Mouse (Mus musculus) intestine, embryonic 16.5 days (tissue): ENCODE data around the gene Phc2. TPM values are rescaled to one million over a fixed set of nuclear protein-coding genes. Genes with fewer than 3 reads are reported as not detected.
"Not testable (repeated sequence)": the region's sequence is repeated elsewhere in the genome, so short reads cannot be mapped to it uniquely, and the experiment has no call there.

Experiments
- ATAC-seq: fragments of 200-750 bp; cut with Nextera tagmentation; 2 replicates; pipeline ENCODE4 v1.8.0; 2017; ENCODE audit warnings: moderate TSS enrichment, moderate library complexity
- H3K27ac ChIP-seq: fragments of 300-500 bp; sonication (generic); 2 replicates; pipeline ENCODE4 v1.5.1; 2014; ENCODE audit warnings: mild to moderate bottlenecking, low read length
- H3K27me3 ChIP-seq: fragments of 300-500 bp; sonication (generic); replicated peaks from 2 replicates; pipeline ENCODE4 v1.6.1; 2014; ENCODE audit warnings: low read length, control low read depth, mixed read lengths; ENCODE audit not compliant: control insufficient read depth, insufficient read depth
- H3K36me3 ChIP-seq: fragments of 300-500 bp; sonication (generic); 2 replicates; pipeline ENCODE4 v1.6.1; 2014; ENCODE audit warnings: low read length, control low read depth; ENCODE audit not compliant: control insufficient read depth, insufficient read depth
- H3K4me1 ChIP-seq: fragments of 300-500 bp; sonication (generic); 2 replicates; pipeline ENCODE4 v1.6.1; 2014; ENCODE audit warnings: low read length, control low read depth, mixed read lengths; ENCODE audit not compliant: control insufficient read depth, insufficient read depth
- H3K4me2 ChIP-seq: fragments of 300-500 bp; sonication (generic); 2 replicates; pipeline ENCODE4 v1.6.1; 2014; ENCODE audit warnings: low read depth, low read length, control low read depth
- H3K4me3 ChIP-seq: fragments of 300-500 bp; sonication (generic); 2 replicates; pipeline ENCODE4 v1.5.1; 2014; ENCODE audit warnings: mild to moderate bottlenecking, low read length
- H3K9ac ChIP-seq: fragments of 300-500 bp; sonication (generic); 2 replicates; pipeline ENCODE4 v1.6.1; 2014; ENCODE audit warnings: low read depth, low read length
- H3K9me3 ChIP-seq: fragments of 300-500 bp; sonication (generic); 2 replicates; pipeline ENCODE4 v1.6.1; 2016; ENCODE audit warnings: low read length, control low read depth; ENCODE audit not compliant: control insufficient read depth
- WGBS: fragments of 180-500 bp; shearing (Covaris S2); extraction: QIAGEN DNeasy Blood & Tissue Kit; methylation state at CpG from one replicate; pipeline ENCODE4 v1.1.7; 2014; 5-methylcytosine and 5-hydroxymethylcytosine counted together
- polyA plus RNA-seq: library from polyadenylated mRNA; unstranded; fragments of >200 nt; fragmentation: Nextera tagmentation; extraction: Ambion mirVana; gene quantifications from 2 replicates; pipeline ENCODE4 v1.2.1, GENCODE M21; 2015

Phc2 gene
- 9.9 and 10.3 TPM in 2 replicates for polyA plus RNA-seq

DNA sequence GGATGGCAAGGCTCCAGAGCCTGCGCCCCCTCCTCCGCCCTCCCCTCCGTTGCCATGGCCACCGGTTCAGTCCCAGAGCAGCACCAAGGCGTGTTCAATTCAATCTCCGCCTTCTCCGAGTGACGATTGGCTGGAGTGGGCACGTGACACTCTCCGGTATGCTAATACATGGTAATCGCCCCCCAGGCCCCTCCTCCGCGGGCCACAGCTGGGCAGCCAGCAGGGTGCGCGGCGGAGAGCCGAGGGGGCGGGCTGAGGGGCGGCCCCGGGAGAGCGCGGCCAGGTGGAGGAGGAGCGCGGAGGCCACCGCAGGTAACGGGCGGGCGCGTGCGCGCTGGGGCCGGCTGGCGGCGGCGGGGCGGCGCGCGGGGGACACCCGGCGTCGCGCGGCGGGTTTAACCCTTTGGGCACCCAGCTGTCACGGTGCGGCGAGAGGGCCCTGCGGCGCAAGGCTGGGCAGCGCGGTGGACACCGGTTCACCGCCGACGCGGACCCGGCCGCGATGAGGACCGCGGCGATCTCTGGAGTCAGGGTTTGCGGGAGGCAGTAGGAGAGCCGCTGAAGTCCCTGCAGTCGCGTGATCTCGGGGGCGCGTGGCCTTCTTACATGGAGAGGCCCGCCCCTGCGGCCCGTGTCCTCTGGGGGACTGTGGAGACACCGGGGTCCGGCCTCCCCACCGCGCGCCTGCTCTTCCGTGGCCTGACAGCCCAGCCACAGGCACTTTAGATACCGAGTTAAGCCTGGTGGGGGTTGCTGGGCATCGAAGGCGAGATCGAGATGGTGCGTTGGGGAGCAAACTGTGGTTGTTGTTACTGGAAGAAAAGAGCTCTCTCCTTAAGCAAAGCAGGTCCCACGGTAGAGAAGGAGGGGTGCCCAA lies at the start of gene Phc2:
Phc2 (plus strand) TSS at position 198 of the 877 bp plus-strand sequence.
- peak; percentile 98 for ATAC-seq
- under 1% methylated on average over 69 of the region's 85 CpGs for WGBS

DNA sequence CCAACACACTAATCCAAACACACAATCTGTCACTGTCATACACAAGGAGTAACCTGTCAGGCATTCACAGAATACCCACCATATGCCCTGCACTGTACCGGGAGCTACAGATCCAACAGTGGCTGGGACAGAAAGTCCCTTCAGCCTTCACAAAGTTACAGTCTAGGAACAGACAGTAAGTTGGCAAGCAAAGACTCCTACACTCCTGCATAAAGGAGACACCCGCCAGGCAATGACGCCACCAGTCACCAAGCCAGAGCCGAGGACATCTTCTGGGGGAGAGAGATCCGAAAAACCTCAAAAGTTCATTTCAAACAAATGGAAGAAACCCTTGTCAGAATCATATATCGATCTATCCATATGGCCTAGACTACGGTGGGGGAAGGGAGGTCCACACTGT lies 47.9 kb upstream of the Phc2 start:
- no peak for ATAC-seq
- H3K4me2 ChIP-seq = no peak overlapping the region
- 95% methylated on average over 7 of the region's 7 CpGs for WGBS

More for the DNA sequence above, at the start of gene Phc2:
- Histone ChIP-seq H3K9me3 (no peaks in the 10 kb centered on the region), H3K9ac (peak within 1 kb of the TSS; percentile 93), H3K27ac (peak within 1 kb of the TSS; percentile 57), H3K36me3 (no peaks in the 10 kb centered on the region), H3K4me3 (peak within 1 kb of the TSS; percentile 74), H3K4me1 (peaks cover 14% of the 10 kb centered on the region; the same call in 1 of the 2 replicates), H3K27me3 (no peaks in the 10 kb centered on the region), H3K4me2 (peak within 1 kb of the TSS; percentile 96)

DNA sequence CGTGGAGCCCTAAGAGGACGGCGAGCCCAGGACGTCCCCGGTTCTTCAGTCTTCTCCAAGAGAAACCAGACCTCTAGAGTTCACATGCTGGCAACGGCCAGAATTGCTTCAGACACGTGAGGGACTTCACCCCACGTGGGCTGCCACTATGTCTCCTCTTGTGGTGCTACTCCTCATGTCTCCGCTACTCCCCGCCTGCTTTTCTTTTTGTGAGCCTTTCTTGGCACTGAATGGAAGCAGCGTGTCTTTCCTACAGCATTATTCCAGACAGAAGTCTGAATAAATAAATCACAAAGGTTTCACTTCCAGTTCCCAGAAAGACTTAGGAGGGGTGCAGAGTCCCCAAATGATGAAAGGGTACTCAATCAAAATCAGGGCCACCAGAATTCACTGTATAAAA lies 46.8 kb upstream of the Phc2 start:
- H3K27me3 ChIP-seq = no peaks in the 10 kb centered on the region
- no peak overlapping the region for H3K4me3 ChIP-seq
- no peak for ATAC-seq
- no peak overlapping the region for H3K27ac ChIP-seq
- 0 out of 2 replicates have a peak, but pooled peaks cover 3% of the 10 kb centered on the region for H3K36me3 ChIP-seq
- no peak overlapping the region for H3K9ac ChIP-seq
- 70% methylated on average over 11 of the region's 11 CpGs for WGBS
- no peak overlapping the region for H3K4me2 ChIP-seq
- H3K9me3 ChIP-seq = no peaks in the 10 kb centered on the region
- peaks cover 14% of the 10 kb centered on the region for H3K4me1 ChIP-seq

More for the DNA sequence above, 47.9 kb upstream of the Phc2 start:
- Histone ChIP-seq H3K4me1 (peaks cover 14% of the 10 kb centered on the region), H3K4me3 (no peak overlapping the region), H3K27me3 (no peaks in the 10 kb centered on the region), H3K36me3 (0 out of 2 replicates have a peak, but pooled peaks cover 3% of the 10 kb centered on the region), H3K27ac (no peak overlapping the region), H3K9me3 (no peaks in the 10 kb centered on the region), H3K9ac (no peak overlapping the region)

DNA sequence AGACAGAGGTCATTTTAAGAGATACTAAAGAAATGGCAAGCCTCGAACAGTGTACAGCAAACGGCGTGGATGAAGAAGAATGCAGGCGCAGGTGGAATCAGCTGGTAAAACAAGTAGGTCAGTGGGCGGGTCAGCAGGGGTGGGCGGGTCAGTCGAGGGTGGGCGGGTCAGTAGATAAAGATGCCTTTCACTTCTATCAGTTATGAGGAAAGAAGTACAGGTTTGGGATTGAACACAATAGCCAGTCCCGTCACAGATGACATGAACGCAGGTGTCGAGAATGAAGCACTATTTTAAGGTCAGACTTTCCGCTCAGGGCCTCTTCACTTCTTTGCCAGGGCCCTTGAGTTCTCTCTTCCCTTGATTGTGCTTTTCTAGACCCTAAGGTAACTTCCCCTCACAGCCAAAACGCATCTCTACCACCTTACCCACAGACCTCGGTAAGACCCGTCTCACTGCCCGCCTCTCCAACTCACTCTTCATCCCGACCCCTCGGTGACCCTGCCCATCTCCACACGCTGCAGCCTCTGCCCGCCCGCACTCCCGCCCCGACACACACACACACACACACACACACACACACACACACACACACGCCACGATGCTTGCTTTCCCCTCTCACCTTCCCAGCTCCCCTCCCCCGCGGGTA lies 45.1 kb upstream of the Phc2 start:
- Histone ChIP-seq H3K4me2 (peak overlapping the region; percentile 78), H3K27ac (no peak overlapping the region), H3K4me3 (peak overlapping the region; percentile 62), H3K9ac (peak overlapping the region; percentile 70), H3K9me3 (no peaks in the 10 kb centered on the region), H3K27me3 (no peaks in the 10 kb centered on the region), H3K36me3 (no peaks in the 10 kb centered on the region), H3K4me1 (peaks cover 14% of the 10 kb centered on the region)
- WGBS = 5% methylated on average over 23 of the region's 27 CpGs
- ATAC-seq = peak; percentile 60

DNA sequence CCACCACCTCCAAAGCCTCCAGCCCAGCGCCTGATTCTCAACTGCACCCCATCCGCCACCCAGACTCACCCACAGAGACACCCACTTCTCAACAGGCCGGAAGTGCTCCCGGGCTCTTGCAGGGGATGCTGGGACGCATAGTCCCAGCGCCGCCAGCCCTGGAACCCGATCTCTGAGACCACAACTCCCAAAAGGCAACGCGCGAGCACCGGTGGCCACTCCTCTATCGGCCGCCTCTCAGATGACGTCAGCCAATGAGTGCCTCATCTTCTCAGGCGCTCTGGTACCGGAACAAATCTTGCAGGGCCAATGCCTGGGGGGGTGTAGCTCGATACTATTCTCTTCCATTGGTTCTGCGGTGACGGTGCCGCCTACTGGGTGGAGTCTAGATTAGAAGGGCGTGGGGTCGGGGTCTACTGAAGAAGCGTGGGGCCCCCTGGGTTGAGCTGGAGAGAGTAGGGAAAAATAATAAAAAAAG lies 44.5 kb upstream of the Phc2 start, which contains the start of gene Zscan20:
Zscan20 (minus strand) TSS at position 174 of the 478 bp plus-strand sequence.
- 0% methylated on average over 24 of the region's 24 CpGs for WGBS
- Histone ChIP-seq H3K27ac (peak within 1 kb of the TSS; percentile 39; the same call in 1 of the 2 replicates), H3K4me3 (peak within 1 kb of the TSS; percentile 62), H3K9me3 (no peaks in the 10 kb centered on the region), H3K27me3 (no peaks in the 10 kb centered on the region), H3K9ac (peak within 1 kb of the TSS; percentile 70), H3K4me1 (peaks cover 14% of the 10 kb centered on the region), H3K4me2 (peak within 1 kb of the TSS; percentile 78), H3K36me3 (no peaks in the 10 kb centered on the region)
- peak; percentile 98 for ATAC-seq

DNA sequence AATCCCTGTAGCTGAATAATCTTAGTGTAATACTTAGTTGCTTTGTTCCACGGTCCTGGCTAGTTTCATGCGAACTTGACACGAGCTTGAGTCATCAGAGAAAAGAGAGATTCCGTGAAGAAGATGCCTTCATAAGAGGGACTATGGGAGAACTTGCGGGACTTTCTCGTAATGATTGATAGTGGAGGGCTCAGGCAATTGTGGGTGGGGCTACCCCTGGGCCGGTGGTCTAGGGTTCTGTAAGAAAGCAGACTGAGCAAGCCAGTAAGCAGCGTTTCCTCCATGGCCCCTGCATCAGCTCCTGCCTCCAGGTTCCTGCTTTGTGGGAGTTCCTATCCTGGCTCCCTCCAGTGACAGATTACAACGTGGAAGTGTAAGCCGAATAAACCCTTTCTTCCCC lies 43.8 kb upstream of the Phc2 start:
- Histone ChIP-seq H3K4me1 (peaks cover 14% of the 10 kb centered on the region), H3K36me3 (no peaks in the 10 kb centered on the region), H3K27ac (peak overlapping the region; percentile 39; the same call in 1 of the 2 replicates), H3K9ac (no peak overlapping the region), H3K9me3 (no peaks in the 10 kb centered on the region), H3K27me3 (no peaks in the 10 kb centered on the region), H3K4me2 (peak overlapping the region; percentile 51), H3K4me3 (peak overlapping the region; percentile 62)
- ATAC-seq = no peak
- WGBS = 17% methylated on average over 10 of the region's 10 CpGs

DNA sequence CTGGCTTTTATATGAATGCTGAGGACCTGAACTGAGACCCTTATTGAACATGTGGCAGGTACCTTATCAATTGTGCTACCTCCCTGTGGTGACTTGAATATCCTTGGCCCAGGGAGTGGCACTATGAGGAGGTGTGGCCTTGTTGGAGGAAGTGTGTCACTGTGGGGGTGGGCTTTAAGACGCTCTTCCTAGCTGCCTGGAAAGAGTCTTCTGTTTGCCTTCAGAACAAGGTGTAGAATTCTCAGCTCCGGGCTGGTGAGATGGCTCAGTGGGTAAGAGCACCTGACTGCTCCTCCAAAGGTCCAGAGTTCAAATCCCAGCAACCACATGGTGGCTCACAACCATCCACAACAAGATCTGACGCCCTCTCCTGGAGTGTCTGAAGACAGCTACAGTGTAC lies 42.8 kb upstream of the Phc2 start:
- not testable (repeated sequence) for H3K36me3 ChIP-seq, H3K4me2 ChIP-seq, H3K27me3 ChIP-seq, H3K27ac ChIP-seq, H3K9ac ChIP-seq, ATAC-seq, H3K4me3 ChIP-seq, H3K9me3 ChIP-seq
- WGBS = 76% methylated on average over 3 of the region's 3 CpGs
- peaks cover 14% of the 10 kb centered on the region for H3K4me1 ChIP-seq

DNA sequence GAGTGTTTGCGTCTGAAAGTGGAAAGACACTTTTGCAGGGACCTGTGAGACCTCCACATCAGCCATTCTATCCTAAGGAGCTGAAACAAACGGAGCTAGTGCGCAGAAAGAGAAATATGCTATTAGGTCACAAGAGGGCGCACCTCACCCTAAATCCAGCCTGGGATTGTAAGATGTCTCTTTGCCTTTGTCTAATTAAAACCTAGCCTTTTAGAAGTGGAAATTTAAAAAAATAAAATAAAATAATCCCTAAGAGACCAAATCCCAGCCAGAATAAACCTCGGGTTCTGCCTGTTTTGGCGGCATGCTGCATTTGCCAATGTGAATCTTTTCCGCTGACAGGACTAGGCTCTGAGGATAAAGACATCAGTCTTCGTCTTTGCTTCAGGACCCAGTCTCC lies 41.2 kb upstream of the Phc2 start:
- Histone ChIP-seq H3K36me3 (no peaks in the 10 kb centered on the region), H3K4me3 (no peak overlapping the region), H3K27me3 (no peaks in the 10 kb centered on the region), H3K4me1 (peaks cover 20% of the 10 kb centered on the region), H3K9me3 (no peaks in the 10 kb centered on the region), H3K27ac (no peak overlapping the region), H3K4me2 (no peak overlapping the region), H3K9ac (no peak overlapping the region)
- ATAC-seq = no peak
- WGBS = 20% methylated on average over 8 of the region's 8 CpGs

DNA sequence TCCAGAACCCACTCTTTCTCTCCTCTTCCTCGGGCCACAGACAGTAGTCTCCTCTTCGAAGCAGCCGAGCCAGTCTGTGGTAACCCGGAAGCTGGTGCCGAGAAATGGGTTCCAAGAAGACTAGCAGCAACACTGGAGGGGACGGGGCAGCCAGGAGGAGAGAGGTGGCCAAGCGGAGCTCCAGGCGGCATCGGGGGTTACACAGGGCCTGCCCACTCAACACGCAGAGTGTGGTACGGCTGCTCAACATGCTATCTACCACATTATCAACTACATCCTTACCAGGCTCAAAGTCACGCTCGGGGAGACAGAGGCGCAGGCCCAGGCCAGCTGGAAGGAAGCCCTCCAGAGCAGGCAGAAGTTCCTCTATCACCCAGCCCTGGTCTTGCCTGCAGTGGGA lies 38.7 kb upstream of the Phc2 start:
- H3K27me3 ChIP-seq = no peaks in the 10 kb centered on the region
- 91% methylated on average over 14 of the region's 14 CpGs for WGBS
- 0 out of 2 replicates have a peak overlapping the region, but pooled peaks have one; percentile 6 for H3K9ac ChIP-seq
- no peaks in the 10 kb centered on the region for H3K9me3 ChIP-seq
- no peak overlapping the region for H3K4me2 ChIP-seq
- H3K4me3 ChIP-seq = no peak overlapping the region
- peaks cover 10% of the 10 kb centered on the region; the same call in 1 of the 2 replicates for H3K4me1 ChIP-seq
- no peak for ATAC-seq
- H3K27ac ChIP-seq = no peak overlapping the region
- H3K36me3 ChIP-seq = no peaks in the 10 kb centered on the region
